Mouse (Mus musculus) limb, embryonic 14.5 days (tissue): ENCODE measurements around the gene Egfr. TPM values are rescaled to one million over a fixed set of nuclear protein-coding genes. Genes with fewer than 3 reads are reported as not detected.

Experiments used
- ATAC-seq: fragments of 200-750 bp; cut with Nextera tagmentation; 2 replicates; pipeline ENCODE4 v1.8.0; 2017; ENCODE audit warnings: low read depth, moderate number of reproducible peaks, moderate TSS enrichment; ENCODE audit not compliant: low FRiP score
- DNase-seq: peaks from one replicate; pipeline ENCODE4 v3.0.0-alpha.2; 2015; ENCODE audit warnings: low spot score
- H3K27ac ChIP-seq: fragments of 300-500 bp; sonication (generic); replicated peaks from 2 replicates; pipeline ENCODE4 v1.5.1; 2014; ENCODE audit warnings: low read depth, mild to moderate bottlenecking, low read length, moderate library complexity, mixed read lengths
- H3K27me3 ChIP-seq: fragments of 300-500 bp; sonication (generic); 2 replicates; pipeline ENCODE4 v1.6.1; 2014; ENCODE audit warnings: low read length, mixed read lengths; ENCODE audit not compliant: control insufficient read depth, insufficient read depth
- H3K36me3 ChIP-seq: fragments of 300-500 bp; sonication (generic); 2 replicates; pipeline ENCODE4 v1.6.1; 2014; ENCODE audit warnings: mild to moderate bottlenecking, low read length, moderate library complexity, mixed read lengths; ENCODE audit not compliant: control insufficient read depth, insufficient read depth
- H3K4me1 ChIP-seq: fragments of 300-500 bp; sonication (generic); 2 replicates; pipeline ENCODE4 v1.6.1; 2014; ENCODE audit warnings: antibody characterized with exemption, low read length, mixed read lengths; ENCODE audit not compliant: control insufficient read depth, insufficient read depth
- H3K4me2 ChIP-seq: fragments of 300-500 bp; sonication (generic); replicated peaks from 2 replicates; pipeline ENCODE4 v1.6.1; 2014; ENCODE audit warnings: low read depth, mild to moderate bottlenecking, low read length, moderate library complexity; ENCODE audit not compliant: severe bottlenecking
- H3K4me3 ChIP-seq: fragments of 300-500 bp; sonication (generic); replicated peaks from 2 replicates; pipeline ENCODE4 v1.5.1; 2014; ENCODE audit warnings: low read length
- H3K9ac ChIP-seq: fragments of 300-500 bp; sonication (generic); 2 replicates; pipeline ENCODE4 v1.6.1; 2014; ENCODE audit warnings: mild to moderate bottlenecking, low read depth, low read length, moderate library complexity; ENCODE audit not compliant: severe bottlenecking
- H3K9me3 ChIP-seq: fragments of 300-500 bp; sonication (generic); 2 replicates; pipeline ENCODE4 v1.6.1; 2016; ENCODE audit warnings: low read length; ENCODE audit not compliant: control insufficient read depth
- POLR2A ChIP-seq: fragments of 200-500 bp; IDR thresholded peaks from 2 replicates; pipeline ENCODE4 v1.8.0; 2012; ENCODE audit warnings: inconsistent platforms, mild to moderate bottlenecking, moderate library complexity, borderline replicate concordance; ENCODE audit not compliant: insufficient read depth, insufficient read length; ENCODE audit errors: extremely low read depth
- WGBS: fragments of 180-500 bp; shearing (Covaris S2); extraction: QIAGEN DNeasy Blood & Tissue Kit; methylation state at CpG from one replicate; pipeline ENCODE4 v1.1.7; 2014; 5-methylcytosine and 5-hydroxymethylcytosine counted together
- polyA plus RNA-seq, 2 experiments: library from polyadenylated mRNA; depleted of rRNA in 1 of 2; stranded (reverse) in 1 of 2; unstranded in 1 of 2; fragments of >200 nt; fragmentation: Nextera tagmentation in 1 of 2; extraction: Ambion mirVana in 1 of 2; gene quantifications; 2 replicates each; pipeline versions ENCODE4 v1.2.1 to v1.2.3; 2012 to 2014

Gene Egfr
- polyA plus RNA-seq, 2 experiments, result 19.8 to 35.8 TPM

DNA sequence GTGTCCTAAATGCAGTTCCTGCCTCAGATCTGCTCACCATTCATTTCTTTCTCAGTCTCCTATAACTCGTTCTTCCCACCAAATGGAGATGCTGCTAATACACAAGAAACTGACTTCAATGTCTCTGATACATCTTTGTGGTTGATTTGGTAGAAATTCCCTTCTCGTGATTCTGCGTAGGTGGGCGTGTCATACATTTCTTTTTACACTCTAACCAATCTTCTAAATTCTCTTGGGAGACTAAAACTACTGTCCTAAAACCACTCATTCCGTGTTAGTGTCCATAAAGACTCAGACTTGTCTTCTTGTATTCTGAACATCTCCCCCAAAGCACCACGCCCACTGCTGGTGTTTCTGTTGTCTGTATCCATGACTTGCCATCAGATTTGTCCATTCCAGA, 205.0 kb downstream of the Egfr start:
- H3K27ac ChIP-seq, result no peak overlapping the region
- no peak overlapping the region for H3K9ac ChIP-seq
- H3K4me2 ChIP-seq, result no peak overlapping the region
- no peak overlapping the region for H3K4me3 ChIP-seq
- H3K9me3 ChIP-seq, result no peaks in the 10 kb centered on the region
- no peaks in the 10 kb centered on the region for H3K27me3 ChIP-seq
- ATAC-seq (no peak), DNase-seq (no peak)
- peaks cover 4% of the 10 kb centered on the region; the same call in 1 of the 2 replicates for H3K4me1 ChIP-seq
- WGBS, result 90% methylated on average over 6 of the region's 6 CpGs
- H3K36me3 ChIP-seq, result 0 out of 2 replicates have a peak, but pooled peaks cover 3% of the 10 kb centered on the region
- no peak for TF ChIP-seq POLR2A

DNA sequence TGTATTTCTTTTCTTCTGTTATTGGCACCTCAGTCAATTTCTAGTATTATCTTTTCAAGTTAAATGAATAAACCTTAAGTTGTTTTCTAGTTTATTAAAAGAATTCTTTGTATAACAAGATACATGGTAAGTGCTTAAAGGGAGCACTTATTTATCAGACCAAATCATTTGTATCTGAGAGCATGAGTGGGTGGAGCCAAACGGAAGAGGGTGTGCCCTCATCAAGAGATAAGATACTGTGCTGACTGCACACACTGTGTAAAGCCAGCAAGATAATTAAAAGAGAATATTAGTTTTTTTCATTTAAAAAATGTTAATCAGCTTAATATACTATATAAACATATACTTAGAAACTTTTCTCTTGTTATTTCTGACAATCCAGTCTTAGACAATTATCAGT, 206.5 kb downstream of the Egfr start:
- no peak for DNase-seq
- 0 out of 2 replicates have a peak, but pooled peaks cover 3% of the 10 kb centered on the region for H3K36me3 ChIP-seq
- H3K4me1 ChIP-seq, result no peaks in the 10 kb centered on the region
- no peak overlapping the region for H3K4me3 ChIP-seq
- no peaks in the 10 kb centered on the region for H3K9me3 ChIP-seq
- 95% methylated on average over 1 of the region's 1 CpGs for WGBS
- no peak for ATAC-seq
- H3K27ac ChIP-seq, result no peak overlapping the region
- no peak overlapping the region for H3K4me2 ChIP-seq
- no peak for TF ChIP-seq POLR2A
- no peaks in the 10 kb centered on the region for H3K27me3 ChIP-seq
- H3K9ac ChIP-seq, result no peak overlapping the region

Other genes with a start within 250 kb of the Egfr start
- 50.2 and 55.4 TPM in 2 replicates for gene Sec61g, start 243.7 kb upstream of the Egfr start, polyA plus RNA-seq (2012; rRNA removed)
- 36.7 and 45.2 TPM in 2 replicates for gene Sec61g, start 243.7 kb upstream of the Egfr start, polyA plus RNA-seq (2014; fragmentation: Nextera tagmentation; extraction: Ambion mirVana)
- 2.9 and 4.1 TPM in 2 replicates for gene Fbxo48, start 199.2 kb downstream of the Egfr start, polyA plus RNA-seq (2012; rRNA removed)
- 1.4 and 2.2 TPM in 2 replicates for gene Fbxo48, start 199.2 kb downstream of the Egfr start, polyA plus RNA-seq (2014; fragmentation: Nextera tagmentation; extraction: Ambion mirVana)